Mouse (Mus musculus) forebrain, embryonic 10.5 days (tissue): Measurements from ENCODE around the gene Pom121. TPM values are rescaled to one million over a fixed set of nuclear protein-coding genes. Genes with fewer than 3 reads are reported as not detected.

Experiments
- DNase-seq: peaks from one replicate; pipeline ENCODE4 v3.0.0-alpha.2; 2017; ENCODE audit warnings: low spot score; ENCODE audit errors: extremely low spot score
- H3K27ac ChIP-seq: fragments of 300-500 bp; sonication (generic); 2 replicates; pipeline ENCODE4 v1.5.1; 2016; ENCODE audit warnings: mild to moderate bottlenecking
- H3K27me3 ChIP-seq: fragments of 300-500 bp; sonication (generic); 2 replicates; pipeline ENCODE4 v1.6.1; 2016; ENCODE audit warnings: mild to moderate bottlenecking; ENCODE audit not compliant: poor library complexity, severe bottlenecking
- H3K36me3 ChIP-seq: fragments of 300-500 bp; sonication (generic); replicated peaks from 2 replicates; pipeline ENCODE4 v1.6.1; 2016; ENCODE audit warnings: mild to moderate bottlenecking, moderate library complexity
- H3K4me1 ChIP-seq: fragments of 300-500 bp; sonication (generic); 2 replicates; pipeline ENCODE4 v1.6.1; 2016
- H3K4me3 ChIP-seq: fragments of 300-500 bp; sonication (generic); 2 replicates; pipeline ENCODE4 v1.5.1; 2016; ENCODE audit warnings: mild to moderate bottlenecking, moderate library complexity
- H3K9me3 ChIP-seq: fragments of 300-500 bp; sonication (generic); 2 replicates; pipeline ENCODE4 v1.6.1; 2016; ENCODE audit warnings: mild to moderate bottlenecking, moderate library complexity
- WGBS: fragments of 180-500 bp; shearing (Covaris S2); methylation state at CpG from one replicate; pipeline ENCODE4 v1.1.7; 2016; 5-methylcytosine and 5-hydroxymethylcytosine counted together
- polyA plus RNA-seq: library from polyadenylated mRNA; unstranded; fragments of >200 nt; fragmentation: Nextera tagmentation; extraction: Ambion mirVana; gene quantifications from 2 replicates; pipeline ENCODE4 v1.2.1, GENCODE M21; 2016

Pom121 gene
- polyA plus RNA-seq = 19.5 and 20.4 TPM in 2 replicates

DNA sequence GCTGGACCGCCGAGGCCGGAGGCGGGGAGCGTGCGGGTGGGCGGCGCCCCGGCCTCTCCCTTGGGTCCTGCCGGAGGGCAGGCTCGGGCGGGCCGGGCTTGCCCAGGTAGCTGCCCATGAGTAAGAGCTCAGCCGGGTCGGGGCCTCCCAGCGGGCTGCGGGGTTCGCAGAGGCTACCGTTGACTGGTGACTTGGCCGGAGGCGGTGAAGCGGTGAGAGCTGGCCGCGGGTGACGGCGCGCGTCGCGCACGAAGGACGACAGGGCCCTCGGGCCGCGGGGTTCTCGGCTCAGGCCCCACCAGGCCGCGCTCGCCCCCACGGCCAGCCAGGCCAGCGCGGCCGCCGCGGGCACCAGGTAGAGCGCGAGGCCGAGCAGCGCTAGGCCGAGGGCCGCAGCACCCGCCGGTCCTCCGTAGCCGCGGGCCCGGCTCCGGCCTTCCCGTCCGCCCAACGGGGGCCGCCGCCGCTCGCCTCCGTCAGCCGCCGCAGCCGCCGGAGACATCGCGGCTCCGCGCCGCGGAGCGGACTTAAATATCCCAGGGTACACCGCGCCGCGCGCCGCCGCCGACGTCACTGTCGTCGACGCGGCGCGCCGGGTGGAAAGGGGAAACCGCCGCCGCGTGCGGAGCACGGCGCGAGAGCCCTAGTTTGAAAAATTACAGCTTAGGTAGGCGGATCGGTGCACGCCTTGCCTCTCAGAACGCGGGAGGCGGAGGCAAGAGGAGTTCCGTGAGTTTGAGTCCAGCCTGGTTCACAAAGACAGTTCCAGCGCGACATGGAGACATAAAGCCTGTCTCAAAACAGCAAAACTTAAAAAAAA is at the start of gene Pom121:
Gene Pom121 (minus strand): TSS at position 543 of the 820 bp plus-strand sequence.
- Histone ChIP-seq H3K27ac (peak within 1 kb of the TSS; percentile 97), H3K36me3 (peaks cover 37% of the 10 kb centered on the region), H3K27me3 (0 out of 2 replicates have a peak, but pooled peaks cover 3% of the 10 kb centered on the region), H3K4me3 (peak within 1 kb of the TSS; percentile 99), H3K9me3 (no peaks in the 10 kb centered on the region), H3K4me1 (peaks cover 20% of the 10 kb centered on the region)
- DNase-seq = peak; percentile 83
- WGBS = under 1% methylated on average over 108 of the region's 110 CpGs

DNA sequence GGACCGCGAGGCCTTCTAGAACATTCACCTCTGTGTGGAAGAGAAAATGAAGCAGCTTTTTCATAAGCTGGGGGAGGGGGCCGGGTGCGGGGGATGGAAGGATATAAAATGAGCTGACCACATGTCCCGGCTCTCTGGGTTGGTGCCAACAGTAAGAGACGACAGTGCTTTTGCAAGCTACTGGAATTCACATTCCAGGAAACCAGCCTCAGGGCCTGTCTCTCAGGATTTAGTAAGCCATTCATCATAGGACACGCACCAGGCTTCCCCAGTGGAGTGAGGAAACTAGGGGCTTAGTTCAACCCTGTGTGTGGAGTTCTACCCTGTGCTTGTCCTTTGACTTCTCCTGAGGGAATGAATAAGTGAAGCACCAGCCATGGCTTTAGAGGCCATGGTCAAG is 48.1 kb upstream of the Pom121 start:
- DNase-seq = no peak
- Histone ChIP-seq H3K36me3 (peaks cover 98% of the 10 kb centered on the region), H3K4me1 (no peaks in the 10 kb centered on the region), H3K9me3 (no peaks in the 10 kb centered on the region), H3K4me3 (no peak overlapping the region), H3K27me3 (no peaks in the 10 kb centered on the region), H3K27ac (no peak overlapping the region)
- WGBS = 89% methylated on average over 7 of the region's 7 CpGs

DNA sequence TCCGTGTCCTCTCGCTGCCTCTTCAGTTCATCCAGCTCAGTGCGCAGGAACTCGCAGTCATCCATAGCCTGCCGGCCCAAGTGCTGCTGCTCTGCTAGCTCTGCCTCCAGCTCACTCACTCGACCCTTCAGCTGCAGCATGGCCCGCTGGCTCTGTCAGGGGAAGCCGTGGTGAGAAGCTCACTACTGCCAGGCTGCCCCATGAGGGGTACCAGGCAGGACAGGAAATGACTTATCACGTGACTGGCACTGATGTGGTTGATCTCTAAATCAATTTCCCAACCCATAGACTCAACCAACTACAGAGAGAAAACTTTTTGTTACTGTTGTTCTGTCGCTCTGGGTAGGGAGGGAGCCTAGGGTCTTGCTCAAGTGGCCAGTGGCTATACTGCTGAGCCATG is 40.7 kb upstream of the Pom121 start:
- H3K4me3 ChIP-seq = no peak overlapping the region
- 97% methylated on average over 10 of the region's 10 CpGs for WGBS
- H3K9me3 ChIP-seq = peaks cover 15% of the 10 kb centered on the region
- no peak for DNase-seq
- no peaks in the 10 kb centered on the region for H3K27me3 ChIP-seq
- no peak overlapping the region for H3K27ac ChIP-seq
- no peaks in the 10 kb centered on the region for H3K4me1 ChIP-seq
- peaks cover 96% of the 10 kb centered on the region for H3K36me3 ChIP-seq

DNA sequence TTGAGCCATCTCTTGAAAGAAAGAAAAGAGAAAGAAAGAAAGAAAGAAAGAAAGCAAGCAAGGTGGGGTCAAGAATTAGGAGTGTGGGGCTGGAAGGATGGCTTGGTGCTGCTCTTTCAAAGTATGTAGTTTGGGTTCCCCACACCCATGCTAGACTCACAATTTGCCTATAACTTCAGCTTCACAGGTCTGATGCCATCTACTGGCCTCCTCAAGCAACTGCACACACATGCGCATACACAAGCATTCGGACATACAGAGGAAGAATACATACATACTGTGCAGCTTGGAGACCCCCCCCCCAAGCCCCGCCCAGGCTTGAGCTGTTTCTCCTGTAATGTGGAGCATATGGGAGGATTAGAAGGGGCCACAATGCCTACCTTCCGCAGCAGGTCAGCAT is 39.5 kb upstream of the Pom121 start:
- WGBS = 94% methylated on average over 4 of the region's 4 CpGs
- Histone ChIP-seq H3K36me3 (peaks cover 98% of the 10 kb centered on the region), H3K27me3 (no peaks in the 10 kb centered on the region), H3K4me3 (no peak overlapping the region), H3K27ac (no peak overlapping the region), H3K4me1 (no peaks in the 10 kb centered on the region), H3K9me3 (peaks cover 15% of the 10 kb centered on the region)
- no peak for DNase-seq

DNA sequence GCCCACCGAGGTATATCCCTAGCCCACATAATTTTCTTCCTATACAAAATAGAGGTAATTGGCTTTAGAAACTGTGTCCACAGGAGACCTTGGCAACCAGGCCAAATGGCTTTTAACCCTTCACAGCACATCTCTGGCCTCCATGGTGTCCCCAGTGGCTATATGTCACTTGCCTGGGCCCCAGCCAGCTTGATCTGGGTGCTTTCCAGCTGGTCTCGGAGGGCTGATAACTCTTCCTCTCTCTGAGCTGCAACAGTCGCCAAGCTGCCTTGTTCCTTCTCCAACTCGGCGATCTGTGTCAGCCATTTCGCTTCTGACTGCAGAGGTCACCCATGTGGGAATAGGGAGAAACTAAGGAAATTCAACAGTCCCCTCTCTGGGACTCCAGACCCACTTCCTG is 36.8 kb upstream of the Pom121 start:
- H3K27me3 ChIP-seq = no peaks in the 10 kb centered on the region
- no peak for DNase-seq
- 92% methylated on average over 6 of the region's 6 CpGs for WGBS
- H3K4me1 ChIP-seq = no peaks in the 10 kb centered on the region
- H3K4me3 ChIP-seq = no peak overlapping the region
- no peak overlapping the region for H3K27ac ChIP-seq
- peaks cover 15% of the 10 kb centered on the region for H3K9me3 ChIP-seq
- H3K36me3 ChIP-seq = peaks cover 98% of the 10 kb centered on the region

DNA sequence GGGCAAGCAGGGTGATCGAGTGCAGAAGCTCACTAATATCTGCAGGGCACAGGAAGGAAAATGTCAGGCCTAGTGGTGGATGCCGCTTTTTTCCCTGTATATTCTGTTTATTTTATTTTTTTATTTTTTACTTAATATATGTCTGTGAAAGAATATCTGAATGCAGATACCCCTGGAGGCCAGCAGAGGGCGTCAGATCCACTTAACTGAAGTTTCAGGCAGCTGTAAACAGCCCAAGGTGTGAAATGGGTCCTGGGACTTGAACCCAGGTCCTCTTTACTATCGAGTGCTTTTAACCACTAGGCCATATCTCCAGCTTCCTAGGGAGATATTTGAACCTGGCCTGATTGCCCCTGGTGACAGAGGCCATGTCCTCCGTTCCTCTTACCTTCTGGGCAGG is 34.4 kb upstream of the Pom121 start:
- H3K36me3 ChIP-seq = peaks cover 98% of the 10 kb centered on the region
- 78% methylated on average over 5 of the region's 5 CpGs for WGBS
- no peak overlapping the region for H3K27ac ChIP-seq
- no peaks in the 10 kb centered on the region; the same call in 1 of the 2 replicates for H3K9me3 ChIP-seq
- DNase-seq = no peak
- no peaks in the 10 kb centered on the region for H3K27me3 ChIP-seq
- no peak overlapping the region for H3K4me3 ChIP-seq
- no peaks in the 10 kb centered on the region for H3K4me1 ChIP-seq

DNA sequence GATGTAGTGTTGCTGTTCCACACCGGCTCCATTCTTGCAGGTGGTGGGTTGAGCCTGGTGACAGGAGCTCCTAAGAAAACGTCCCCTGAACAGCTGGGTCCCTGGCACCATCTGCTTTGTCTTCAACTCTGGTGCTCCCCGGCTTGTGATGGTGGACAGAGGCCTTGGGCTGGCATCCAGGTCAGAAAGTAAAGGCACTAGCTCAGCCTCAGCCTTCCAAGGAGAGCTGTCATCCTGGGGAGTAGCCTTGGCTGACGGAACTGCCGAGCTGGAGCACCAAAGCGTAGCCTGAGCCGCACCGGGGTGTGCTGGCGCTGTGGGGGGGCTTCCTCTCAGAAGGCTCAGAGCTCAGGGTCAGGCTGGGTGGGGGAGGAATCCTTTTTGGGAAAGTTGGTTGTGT is 15.9 kb upstream of the Pom121 start:
- H3K27me3 ChIP-seq = no peaks in the 10 kb centered on the region
- no peak for DNase-seq
- WGBS = 93% methylated on average over 9 of the region's 9 CpGs
- H3K4me3 ChIP-seq = no peak overlapping the region
- no peak overlapping the region for H3K27ac ChIP-seq
- H3K9me3 ChIP-seq = no peaks in the 10 kb centered on the region
- no peaks in the 10 kb centered on the region for H3K4me1 ChIP-seq
- peaks cover 64% of the 10 kb centered on the region for H3K36me3 ChIP-seq

DNA sequence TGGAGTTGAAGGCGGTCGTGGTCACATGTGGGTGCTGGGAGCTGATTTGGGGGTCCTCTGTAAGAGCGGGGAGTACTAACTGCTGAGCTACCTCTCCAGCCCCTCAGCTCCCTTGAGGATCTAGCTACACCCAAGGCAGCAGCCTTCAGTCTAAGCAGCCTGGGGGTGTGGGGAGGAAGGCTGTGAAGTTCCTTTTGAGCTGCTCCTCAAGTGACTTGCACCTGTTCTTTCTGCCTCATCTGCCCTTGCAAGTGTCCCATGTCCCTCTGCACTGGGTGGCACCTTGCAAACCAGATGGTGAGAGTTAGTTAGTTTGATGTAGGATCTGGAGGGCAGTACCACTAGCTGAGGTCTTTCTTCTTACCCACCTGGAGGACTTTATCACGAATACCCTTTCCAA is 13.8 kb upstream of the Pom121 start:
- Histone ChIP-seq H3K36me3 (peaks cover 42% of the 10 kb centered on the region), H3K9me3 (no peaks in the 10 kb centered on the region), H3K4me3 (no peak overlapping the region), H3K4me1 (peaks cover 6% of the 10 kb centered on the region; the same call in 1 of the 2 replicates), H3K27ac (no peak overlapping the region), H3K27me3 (no peaks in the 10 kb centered on the region)
- 92% methylated on average over 4 of the region's 4 CpGs for WGBS
- DNase-seq = no peak

DNA sequence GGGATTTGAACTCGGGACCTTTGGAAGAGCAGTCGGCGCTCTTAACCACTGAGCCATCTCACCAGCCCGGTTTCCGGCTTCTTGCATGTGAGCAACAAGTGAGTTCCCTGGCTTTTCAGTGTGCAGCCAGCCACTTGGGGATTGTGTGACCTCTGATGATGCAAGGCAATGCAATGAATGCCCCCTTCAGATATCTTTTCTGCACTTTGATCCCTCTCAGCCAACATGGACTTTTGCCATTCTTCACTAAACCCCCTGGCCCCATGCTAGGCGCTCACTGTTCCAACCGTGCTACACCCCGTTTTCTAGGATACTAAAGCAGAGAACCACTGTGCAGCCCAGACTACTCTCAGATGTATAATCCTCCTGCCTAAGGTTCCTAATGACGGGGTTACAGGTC is 11.1 kb upstream of the Pom121 start:
- 76% methylated on average over 9 of the region's 9 CpGs for WGBS
- peaks cover 2% of the 10 kb centered on the region; the same call in 1 of the 2 replicates for H3K9me3 ChIP-seq
- peaks cover 6% of the 10 kb centered on the region; the same call in 1 of the 2 replicates for H3K4me1 ChIP-seq
- no peak overlapping the region for H3K4me3 ChIP-seq
- H3K27me3 ChIP-seq = no peaks in the 10 kb centered on the region
- DNase-seq = no peak
- no peak overlapping the region for H3K27ac ChIP-seq
- peaks cover 18% of the 10 kb centered on the region for H3K36me3 ChIP-seq

DNA sequence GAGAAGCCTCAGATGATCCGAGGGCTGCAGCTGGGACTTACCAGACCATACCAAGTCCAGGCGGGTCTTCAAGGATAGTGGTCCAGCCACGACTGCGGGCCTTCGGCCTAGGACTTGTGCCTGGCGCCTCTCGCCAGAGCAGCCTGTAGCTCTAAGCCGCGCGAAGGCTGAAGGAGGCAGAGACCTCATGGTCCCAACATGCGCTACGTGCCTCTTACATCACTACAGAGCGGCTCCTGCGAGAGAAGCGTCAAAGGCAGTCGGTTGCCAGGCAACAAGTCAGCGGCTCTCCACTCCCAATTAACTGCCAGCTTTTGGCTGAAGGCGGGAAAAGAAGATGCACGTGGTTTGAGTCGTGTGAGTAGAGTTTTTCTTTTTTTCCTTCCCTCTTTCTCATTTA is 10.3 kb upstream of the Pom121 start:
- 36% methylated on average over 20 of the region's 20 CpGs for WGBS
- Histone ChIP-seq H3K4me1 (peaks cover 6% of the 10 kb centered on the region; the same call in 1 of the 2 replicates), H3K36me3 (peaks cover 10% of the 10 kb centered on the region), H3K9me3 (peaks cover 2% of the 10 kb centered on the region; the same call in 1 of the 2 replicates), H3K4me3 (no peak overlapping the region), H3K27ac (no peak overlapping the region), H3K27me3 (no peaks in the 10 kb centered on the region)
- peak; percentile 47 for DNase-seq

DNA sequence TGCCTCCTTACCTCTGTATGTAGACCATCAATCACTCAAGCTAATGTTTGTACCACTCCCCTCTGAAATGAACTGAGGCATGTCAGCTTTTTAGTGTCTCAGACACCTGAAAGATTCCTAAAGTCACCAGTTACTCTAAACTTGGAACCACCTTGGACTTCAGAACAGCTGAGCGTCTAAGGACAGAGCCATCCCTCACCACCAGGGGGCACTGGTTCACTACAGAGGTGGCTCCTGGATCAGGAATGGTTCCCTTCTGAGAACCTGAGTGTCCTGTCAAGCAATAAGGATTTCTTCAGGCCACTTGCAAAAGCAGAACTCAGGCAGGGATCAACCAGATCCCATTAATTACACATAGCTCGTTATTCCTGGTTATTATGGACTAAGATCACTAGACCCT is 5.9 kb upstream of the Pom121 start:
- peaks cover 6% of the 10 kb centered on the region; the same call in 1 of the 2 replicates for H3K4me1 ChIP-seq
- H3K36me3 ChIP-seq = no peaks in the 10 kb centered on the region
- peaks cover 2% of the 10 kb centered on the region; the same call in 1 of the 2 replicates for H3K9me3 ChIP-seq
- WGBS = 13% methylated on average over 2 of the region's 2 CpGs
- peak; percentile 71 for DNase-seq
- H3K27ac ChIP-seq = no peak overlapping the region
- 0 out of 2 replicates have a peak, but pooled peaks cover 3% of the 10 kb centered on the region for H3K27me3 ChIP-seq
- H3K4me3 ChIP-seq = no peak overlapping the region

DNA sequence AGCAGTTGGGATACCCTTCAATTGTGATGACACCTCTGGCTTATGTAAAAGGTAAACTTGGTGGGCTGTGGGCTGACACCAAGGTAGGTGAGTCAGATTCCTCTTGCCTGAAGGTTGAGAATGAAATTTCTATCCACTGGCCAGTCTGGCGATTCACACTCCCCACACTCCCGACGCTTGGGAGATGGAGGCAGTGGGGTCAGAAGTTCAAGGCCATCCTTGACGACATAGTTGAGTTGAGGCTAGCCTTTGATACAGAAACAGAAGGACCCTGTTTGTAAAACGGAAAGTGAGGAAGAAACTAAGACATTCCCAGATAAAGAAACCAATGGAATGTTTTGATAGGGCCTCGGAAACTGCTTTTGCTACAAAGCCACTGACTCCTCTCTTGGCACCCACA is 5.0 kb upstream of the Pom121 start:
- Histone ChIP-seq H3K4me3 (no peak overlapping the region), H3K27ac (no peak overlapping the region), H3K36me3 (no peaks in the 10 kb centered on the region), H3K4me1 (peaks cover 6% of the 10 kb centered on the region), H3K27me3 (0 out of 2 replicates have a peak, but pooled peaks cover 3% of the 10 kb centered on the region), H3K9me3 (peaks cover 2% of the 10 kb centered on the region; the same call in 1 of the 2 replicates)
- WGBS = 77% methylated on average over 6 of the region's 6 CpGs
- no peak for DNase-seq

DNA sequence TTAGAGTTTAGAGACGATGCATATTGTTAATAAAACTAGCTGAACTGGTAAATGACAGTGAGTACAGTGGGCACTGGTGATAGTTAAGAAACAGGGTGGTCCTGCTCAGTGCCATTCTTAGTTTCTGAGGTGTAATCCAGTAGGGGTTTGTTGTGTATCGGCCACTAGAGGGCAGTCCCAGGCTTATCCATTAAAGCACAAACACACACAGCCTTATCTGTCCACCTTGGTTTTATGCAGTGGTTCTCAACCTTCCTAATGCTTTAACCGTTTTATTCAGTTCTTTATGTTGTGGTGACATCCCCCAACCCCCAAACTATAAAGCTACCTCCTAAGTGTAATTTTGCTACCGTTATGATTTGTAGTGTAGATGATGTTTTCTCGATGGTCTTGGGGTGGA is 1.5 kb upstream of the Pom121 start:
- peak; percentile 34 for DNase-seq
- no peaks in the 10 kb centered on the region for H3K9me3 ChIP-seq
- no peak overlapping the region for H3K27ac ChIP-seq
- no peak overlapping the region for H3K4me3 ChIP-seq
- WGBS = 53% methylated on average over 5 of the region's 5 CpGs
- H3K27me3 ChIP-seq = 0 out of 2 replicates have a peak, but pooled peaks cover 3% of the 10 kb centered on the region
- peaks cover 20% of the 10 kb centered on the region for H3K36me3 ChIP-seq
- peaks cover 20% of the 10 kb centered on the region for H3K4me1 ChIP-seq
